Mouse (Mus musculus): ENCODE data around the gene Igsf21.
A peak's percentile ranks its signal among the peaks of the same experiment; 100 is the strongest.

Gene Igsf21

GRCm38 (mm10) chr4:140096283-140096682 lies 150.3 kb downstream of the Igsf21 start:
- DNase-seq (ENCODE audit: low spot score), result no peak

DNA sequence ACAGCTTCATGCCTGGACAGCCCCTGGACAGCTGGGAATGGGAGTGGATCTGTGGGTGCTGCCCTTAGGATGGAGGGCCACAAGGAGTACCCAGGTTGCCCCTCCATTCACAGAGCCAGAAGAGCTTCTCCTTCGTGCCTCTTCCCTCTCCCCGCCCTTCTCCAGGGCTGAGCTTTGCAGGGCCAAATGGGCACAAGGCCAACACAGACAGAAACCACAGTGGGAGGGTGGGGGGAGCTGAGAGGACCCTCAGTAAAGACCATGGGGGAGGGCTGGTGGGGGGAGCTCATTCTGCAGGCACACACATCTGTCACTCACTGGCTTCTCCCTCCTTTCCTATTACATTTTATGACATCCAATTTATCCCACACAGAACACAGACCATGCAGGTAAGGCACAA lies 151.7 kb downstream of the Igsf21 start:
- DNase-seq (ENCODE audit: low spot score), result no peak

- no peak for DNase-seq (ENCODE audit: low spot score)
These were observed 154.2 kb downstream of the Igsf21 start for GRCm38 (mm10) chr4:140092367-140092766.

DNA sequence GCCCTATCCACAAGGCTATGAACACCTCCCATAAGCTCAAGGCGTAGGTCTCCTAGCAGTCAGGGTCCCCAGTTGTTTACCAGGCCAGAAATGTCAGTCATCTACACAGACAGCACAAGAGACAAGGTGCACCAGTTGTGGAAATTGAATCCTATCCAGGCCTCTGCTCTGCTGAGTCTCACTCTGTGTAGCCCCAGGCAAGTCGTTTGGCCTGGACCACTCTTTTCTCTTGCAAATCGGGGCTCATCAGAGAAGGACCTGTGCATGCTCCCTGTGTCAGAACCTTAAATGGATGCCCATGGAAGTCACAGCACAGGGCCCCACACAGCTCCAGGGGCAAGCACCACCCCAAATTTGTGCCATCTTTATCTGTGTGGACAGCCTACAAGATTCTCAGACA lies 154.9 kb downstream of the Igsf21 start:
- no peak for DNase-seq (ENCODE audit: low spot score)

- DNase-seq (ENCODE audit: low spot score), result no peak
These were observed 156.9 kb downstream of the Igsf21 start for GRCm38 (mm10) chr4:140089676-140090075.

- no peak for DNase-seq (ENCODE audit: low spot score)
These were observed 157.7 kb downstream of the Igsf21 start for GRCm38 (mm10) chr4:140088711-140089440.

GRCm38 (mm10) chr4:140086192-140086591 lies 160.4 kb downstream of the Igsf21 start:
- no peak for DNase-seq (ENCODE audit: low spot score)

GRCm38 (mm10) chr4:140084521-140085011 lies 162.0 kb downstream of the Igsf21 start:
- DNase-seq (ENCODE audit: low spot score), result no peak

GRCm38 (mm10) chr4:140084064-140084463 lies 162.5 kb downstream of the Igsf21 start:
- no peak for DNase-seq (ENCODE audit: low spot score)

DNA sequence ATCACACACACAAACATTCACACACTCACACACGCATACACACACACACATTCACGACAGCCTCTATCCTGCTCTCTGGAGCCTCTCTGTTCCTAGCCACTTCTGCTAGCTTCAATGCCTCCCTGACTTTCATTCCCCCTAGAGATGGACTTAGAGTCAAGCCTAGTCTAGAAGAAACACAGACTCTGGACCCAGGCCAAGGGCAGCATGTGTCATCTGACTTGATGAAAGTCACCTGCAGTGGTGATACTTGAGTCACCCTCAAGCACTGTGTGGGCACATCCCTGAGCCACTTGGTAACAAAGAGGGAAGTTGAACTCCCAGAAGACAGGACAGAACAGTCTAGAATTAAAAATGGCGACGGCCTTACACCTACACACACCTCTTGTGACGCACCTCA lies 168.2 kb downstream of the Igsf21 start:
- no peak for DNase-seq (ENCODE audit: low spot score)

GRCm38 (mm10) chr4:140077615-140078014 lies 169.0 kb downstream of the Igsf21 start:
- no peak for DNase-seq (ENCODE audit: low spot score)

DNA sequence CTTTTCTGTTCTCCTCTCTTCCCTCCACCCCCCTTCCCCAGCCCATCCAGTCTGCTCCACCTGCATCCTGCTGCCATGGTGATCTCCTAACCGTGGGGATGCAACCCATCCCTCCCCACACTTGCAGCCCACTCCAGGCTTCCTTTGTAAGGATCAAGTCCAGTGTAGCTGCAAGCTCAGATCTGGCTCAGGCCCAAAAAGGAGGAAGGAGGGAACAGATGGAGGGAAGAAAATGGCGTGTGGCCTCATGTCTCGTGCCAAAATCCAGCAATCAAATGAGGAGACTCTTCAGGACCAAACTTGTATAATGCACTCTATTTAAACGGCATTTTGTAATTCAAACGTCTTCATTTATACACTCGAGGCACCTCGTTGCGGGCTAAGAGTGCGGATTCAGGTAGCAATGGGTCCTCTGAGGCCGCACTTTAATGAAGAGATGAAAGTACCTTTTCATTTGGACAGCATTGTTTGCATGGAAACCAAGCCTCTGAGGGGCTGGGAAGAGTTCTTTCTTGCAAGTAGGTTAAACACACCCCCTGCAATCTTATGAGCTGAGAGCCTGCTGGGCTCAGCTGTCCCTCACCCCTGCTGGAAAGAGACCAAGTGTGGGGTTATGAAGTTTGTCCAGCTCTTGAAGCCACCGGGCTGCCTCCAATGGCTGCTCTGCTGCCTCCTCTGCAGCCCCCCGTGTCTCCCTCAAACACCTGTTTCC lies 169.6 kb downstream of the Igsf21 start:
- no peak for DNase-seq (ENCODE audit: low spot score)

DNA sequence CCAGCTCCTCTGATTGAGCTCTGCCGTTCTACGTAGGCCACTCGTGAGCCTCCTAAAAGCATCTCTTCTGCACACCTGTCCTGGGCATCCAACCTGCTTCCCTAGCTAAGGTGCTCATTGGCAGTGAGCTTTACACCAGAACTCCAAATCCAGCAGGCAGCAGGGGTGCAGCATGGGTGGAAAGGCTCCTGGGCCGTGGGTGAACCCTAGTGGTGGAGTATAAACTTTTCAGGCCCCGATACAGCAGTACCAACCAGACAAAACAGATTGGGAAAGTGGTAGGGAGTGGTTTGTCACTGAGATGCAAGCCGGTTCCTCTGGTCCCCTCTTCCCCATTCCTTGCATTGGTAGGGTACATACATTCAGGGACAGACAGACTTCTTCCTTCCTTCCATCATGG lies 170.2 kb downstream of the Igsf21 start:
- no peak for DNase-seq (ENCODE audit: low spot score)

DNA sequence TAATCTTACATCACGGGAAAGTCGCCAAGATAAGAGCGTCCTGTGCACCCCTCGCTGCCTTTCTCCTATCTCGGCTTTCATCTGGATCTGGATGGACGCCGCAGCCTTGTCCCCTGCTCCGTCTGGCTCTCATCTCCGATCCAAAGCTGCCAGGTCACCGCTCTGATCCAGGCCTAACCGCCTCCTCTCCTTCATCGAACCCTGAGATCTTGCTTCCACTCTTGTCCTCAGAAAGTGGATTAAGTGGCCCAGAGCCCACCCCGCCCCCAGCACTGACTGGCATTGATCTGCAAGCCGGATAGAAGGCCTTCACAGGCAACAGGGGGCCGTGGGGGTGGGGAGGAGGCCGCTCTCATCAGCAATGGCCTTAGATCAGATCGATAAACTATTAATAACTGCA lies 175.5 kb downstream of the Igsf21 start:
- DNase-seq (ENCODE audit: low spot score), result no peak

GRCm38 (mm10) chr4:140070331-140070652 lies 176.3 kb downstream of the Igsf21 start:
- DNase-seq (ENCODE audit: low spot score), result no peak

DNA sequence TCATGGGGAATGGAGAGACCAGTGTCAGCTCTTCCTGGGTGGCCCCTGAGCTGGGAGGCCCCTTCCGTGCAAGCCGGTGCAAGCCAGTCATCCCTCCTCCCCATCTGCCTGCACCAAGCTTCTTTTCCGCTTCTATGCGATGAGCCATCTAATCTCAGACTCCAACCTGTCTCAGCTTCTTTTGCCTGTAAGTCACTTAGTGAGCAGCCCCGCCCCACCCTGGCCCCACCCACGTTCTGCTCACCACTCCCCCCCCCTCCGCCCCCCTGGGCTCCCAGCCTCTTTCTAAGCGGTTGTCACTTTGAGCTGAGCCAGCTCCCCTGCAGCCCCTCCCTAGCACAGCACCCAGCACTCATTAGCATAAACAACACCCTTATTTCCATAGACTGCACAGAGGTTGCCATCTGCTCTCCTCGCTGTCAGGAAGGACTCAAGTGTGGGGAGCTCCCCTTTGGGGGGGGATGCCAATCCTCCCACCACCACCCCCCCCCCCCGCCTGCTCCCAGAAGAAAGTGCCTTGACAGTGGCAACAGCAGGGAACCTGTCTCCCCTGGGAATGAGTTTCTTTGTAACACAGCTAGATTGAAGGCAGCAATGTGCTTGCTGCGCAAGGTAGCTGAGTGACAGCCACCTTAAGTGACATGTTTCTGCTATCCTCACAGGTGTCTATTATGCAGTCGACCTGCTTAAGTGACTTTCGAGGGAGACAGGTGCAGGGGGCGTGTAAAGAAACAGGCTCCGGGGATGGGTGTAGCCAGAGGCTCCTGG lies 176.8 kb downstream of the Igsf21 start:
- peak; percentile 7 for DNase-seq (ENCODE audit: low spot score)

DNA sequence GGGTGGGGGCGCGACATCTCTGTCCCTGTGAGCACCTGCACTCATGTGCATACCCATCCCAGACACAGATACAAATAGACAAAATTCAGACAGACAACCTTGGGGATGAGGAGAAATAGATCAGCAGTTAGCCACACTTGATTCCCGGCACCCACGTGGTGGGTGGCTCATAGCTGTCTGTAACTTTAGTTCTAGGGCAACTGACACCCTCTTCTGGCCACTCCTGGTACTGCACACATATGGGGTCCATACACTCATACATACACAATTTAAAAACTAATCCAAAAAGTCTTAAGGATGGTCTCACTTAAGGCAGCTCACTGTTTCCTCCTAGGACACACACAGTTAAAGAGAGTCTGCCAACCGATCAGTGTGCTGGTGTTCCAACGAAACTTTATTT lies 178.1 kb downstream of the Igsf21 start:
- DNase-seq (ENCODE audit: low spot score), result no peak

GRCm38 (mm10) chr4:140066011-140066410 lies 180.6 kb downstream of the Igsf21 start:
- DNase-seq (ENCODE audit: low spot score), result no peak

- DNase-seq (ENCODE audit: low spot score), result no peak
These were observed 183.4 kb downstream of the Igsf21 start for GRCm38 (mm10) chr4:140063153-140063671.

DNA sequence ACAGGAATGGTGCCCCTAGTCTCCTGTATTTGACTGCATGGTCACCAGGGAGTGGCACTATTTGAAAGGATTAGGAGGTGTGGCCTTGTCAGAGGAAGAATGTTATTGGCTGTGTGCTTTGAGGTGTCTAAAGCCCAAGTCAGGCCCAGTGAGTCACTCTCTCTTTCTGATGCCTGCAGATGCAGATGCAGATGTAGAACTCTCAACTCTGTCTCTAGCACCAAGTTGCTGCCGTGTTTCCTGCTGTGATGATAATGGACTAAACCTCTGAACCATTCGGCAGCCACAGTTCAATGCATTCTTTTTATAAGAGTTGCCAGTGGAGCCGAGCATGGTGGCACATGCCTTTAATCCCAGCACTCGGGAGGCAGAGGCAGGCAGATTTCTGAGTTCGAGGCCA lies 186.3 kb downstream of the Igsf21 start:
- no peak for DNase-seq (ENCODE audit: low spot score)

- DNase-seq (ENCODE audit: low spot score), result no peak
These were observed 193.5 kb downstream of the Igsf21 start for GRCm38 (mm10) chr4:140053042-140053441.

- no peak for DNase-seq (ENCODE audit: low spot score)
These were observed 194.0 kb downstream of the Igsf21 start for GRCm38 (mm10) chr4:140052575-140052974.
